Mouse (Mus musculus) brain, embryonic 18.5 days (tissue): Measurements from ENCODE around the gene Mrpl38.
"Not testable (repeated sequence)": the region's sequence is repeated elsewhere in the genome, so short reads cannot be mapped to it uniquely, and the experiment has no call there.

ENCODE experiments used
- DNase-seq: peaks from one replicate; pipeline ENCODE4 v3.0.0-alpha.2; 2012; ENCODE audit warnings: low read depth, low spot score

The Mrpl38 gene

DNA sequence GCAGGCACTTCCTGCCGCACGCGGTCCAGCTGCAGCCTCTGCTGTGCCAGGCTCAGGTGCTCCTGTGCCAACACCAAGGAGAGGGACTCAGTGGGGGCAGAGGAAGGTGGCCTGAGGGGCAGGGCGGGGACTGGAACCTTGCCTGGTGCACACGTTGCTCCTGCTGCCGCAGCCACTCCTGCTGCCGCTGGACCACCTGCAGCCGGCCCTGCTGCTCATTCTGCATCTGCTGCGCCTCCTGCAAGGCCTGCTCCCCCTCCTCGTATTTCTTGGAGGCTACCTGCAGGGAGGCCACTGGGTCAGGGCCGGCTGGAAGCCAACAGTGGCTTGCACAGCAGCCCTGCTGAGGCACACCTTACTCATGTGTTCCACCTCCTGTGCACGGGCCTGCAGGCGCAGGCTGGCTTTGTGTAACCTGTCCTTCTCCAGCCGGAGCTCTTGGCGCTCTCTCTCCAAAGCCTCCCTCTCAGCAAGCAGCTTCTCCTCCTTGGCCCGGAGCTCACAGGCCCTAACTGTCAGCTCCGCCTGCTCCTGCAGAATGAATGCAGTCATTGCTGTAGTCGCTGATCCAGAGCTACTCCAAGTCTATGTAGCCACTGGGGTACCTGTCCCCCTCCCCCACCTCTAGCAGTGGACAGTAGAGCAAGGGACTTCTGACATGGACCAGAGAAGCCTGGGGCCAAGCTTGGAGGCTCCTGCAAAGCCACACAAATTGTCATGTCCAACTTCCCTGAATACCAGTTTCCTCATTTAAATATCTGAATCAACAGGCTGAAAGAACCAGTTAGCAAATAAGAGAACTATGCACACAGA, 7.0 kb upstream of the Mrpl38 start:
- DNase-seq, result no peak

DNA sequence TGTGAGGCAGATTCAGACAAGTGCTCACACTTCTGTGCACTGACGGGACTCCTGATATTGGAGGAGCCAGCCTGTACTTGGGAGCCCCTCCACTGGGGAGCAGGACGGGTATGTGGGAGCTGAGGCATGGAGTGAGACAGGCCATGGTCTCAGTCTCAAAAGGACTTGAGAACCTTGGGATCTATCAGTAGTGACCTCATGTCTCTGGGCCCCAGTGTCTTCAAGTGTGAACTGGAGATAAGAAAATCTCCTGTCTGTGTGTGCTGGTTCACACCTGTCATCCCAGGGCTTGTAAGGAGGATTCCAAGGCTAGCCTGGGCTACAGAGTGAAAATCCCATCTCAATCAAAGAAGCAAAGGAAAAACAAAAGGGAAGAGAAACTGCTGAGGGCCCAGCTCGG, 4.8 kb upstream of the Mrpl38 start:
- no peak for DNase-seq

DNA sequence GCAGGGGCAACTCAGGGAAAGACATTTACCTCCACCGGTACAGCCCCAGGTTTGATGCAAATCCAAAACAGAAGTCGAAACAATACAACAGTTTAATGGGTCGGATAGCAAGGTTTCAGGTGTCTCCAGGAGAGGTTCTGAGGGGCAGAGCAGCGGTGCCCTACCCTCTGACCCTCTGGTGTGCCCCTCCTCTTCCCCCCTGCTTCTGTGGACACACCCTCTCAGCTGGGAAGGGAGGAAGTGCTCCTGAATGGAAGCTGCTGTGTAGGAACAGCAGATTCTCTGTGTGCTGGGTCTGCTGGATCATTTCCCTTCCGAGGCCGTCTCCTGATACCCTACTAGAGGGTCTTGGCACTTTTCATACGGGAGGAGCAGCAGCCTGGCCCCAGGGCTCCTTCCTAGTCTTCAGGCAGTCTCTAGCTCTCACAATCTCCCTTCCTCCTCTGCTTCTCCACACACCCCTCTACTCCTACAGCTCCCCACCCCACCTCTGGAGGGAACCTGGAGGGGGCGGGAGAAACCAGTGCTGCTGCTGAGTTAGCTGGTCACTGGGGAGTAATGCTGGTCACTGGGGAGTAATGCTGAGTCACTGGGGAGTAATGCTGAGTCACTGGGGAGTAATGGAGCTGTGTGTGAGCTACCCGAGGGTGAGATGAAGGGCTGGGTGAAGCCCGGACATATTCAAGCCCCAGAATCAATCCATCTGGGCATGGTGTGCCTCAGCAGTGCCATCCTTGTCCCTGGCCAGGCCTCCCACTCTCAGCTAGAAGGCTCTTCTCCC, 3.7 kb upstream of the Mrpl38 start:
- no peak for DNase-seq

DNA sequence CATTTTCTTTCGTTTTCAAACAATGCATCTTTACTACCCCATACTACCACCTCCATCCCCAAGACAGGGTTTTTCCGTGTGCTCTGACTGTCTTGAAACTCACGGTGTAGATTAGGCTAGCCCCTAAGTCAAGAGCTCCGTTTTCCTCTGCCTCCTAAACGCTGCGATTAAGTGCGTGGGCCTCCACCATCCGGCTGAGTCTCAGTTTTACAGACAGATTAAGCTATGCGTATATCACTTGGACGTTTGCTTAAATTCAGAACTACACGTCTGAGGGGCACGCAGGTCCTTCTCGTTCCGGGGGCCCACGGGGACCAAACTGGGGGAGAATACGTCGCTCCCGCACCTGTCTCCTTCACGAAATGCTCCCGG, 586 bp downstream of the Mrpl38 start:
- DNase-seq, result no peak

DNA sequence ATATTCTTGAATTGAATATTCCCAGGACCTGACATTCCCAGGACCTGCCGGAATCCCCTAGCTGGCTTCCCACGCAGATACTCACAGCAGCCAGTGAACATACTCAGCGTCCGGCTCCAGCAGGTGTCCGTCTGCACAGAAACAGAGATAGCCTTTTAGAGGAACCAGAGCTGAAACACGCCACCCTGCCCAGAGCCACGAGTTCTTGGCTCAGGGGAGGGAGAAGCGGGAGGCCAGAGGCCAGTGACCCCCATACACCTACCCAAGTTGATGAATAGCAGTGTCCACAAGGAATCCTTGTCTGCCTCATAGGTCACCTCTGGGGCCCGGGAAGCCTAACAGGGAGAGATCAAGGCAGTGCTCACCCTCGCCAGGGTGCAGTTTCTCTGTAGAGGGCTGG, 4.5 kb downstream of the Mrpl38 start:
- no peak for DNase-seq

DNA sequence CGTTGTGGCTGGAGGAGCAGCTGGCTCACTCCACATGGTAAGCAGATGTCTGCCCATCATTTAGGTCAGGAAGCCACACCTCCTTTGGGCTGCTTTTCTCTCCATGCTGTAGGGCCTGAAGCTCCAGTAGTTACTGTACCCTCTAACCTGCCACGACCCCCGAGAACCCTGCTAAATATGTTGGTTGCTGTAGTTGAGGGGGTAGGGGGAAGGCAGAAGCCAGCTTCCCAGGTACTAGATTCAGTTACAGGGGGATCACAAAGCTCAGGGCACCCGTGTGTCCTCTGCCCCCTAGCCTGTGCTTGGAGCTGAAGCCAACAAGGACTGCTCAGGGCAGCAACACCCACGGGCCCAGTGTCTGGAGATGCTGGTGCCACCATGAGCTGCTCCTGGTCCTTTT, 5.2 kb downstream of the Mrpl38 start:
- no peak for DNase-seq

DNA sequence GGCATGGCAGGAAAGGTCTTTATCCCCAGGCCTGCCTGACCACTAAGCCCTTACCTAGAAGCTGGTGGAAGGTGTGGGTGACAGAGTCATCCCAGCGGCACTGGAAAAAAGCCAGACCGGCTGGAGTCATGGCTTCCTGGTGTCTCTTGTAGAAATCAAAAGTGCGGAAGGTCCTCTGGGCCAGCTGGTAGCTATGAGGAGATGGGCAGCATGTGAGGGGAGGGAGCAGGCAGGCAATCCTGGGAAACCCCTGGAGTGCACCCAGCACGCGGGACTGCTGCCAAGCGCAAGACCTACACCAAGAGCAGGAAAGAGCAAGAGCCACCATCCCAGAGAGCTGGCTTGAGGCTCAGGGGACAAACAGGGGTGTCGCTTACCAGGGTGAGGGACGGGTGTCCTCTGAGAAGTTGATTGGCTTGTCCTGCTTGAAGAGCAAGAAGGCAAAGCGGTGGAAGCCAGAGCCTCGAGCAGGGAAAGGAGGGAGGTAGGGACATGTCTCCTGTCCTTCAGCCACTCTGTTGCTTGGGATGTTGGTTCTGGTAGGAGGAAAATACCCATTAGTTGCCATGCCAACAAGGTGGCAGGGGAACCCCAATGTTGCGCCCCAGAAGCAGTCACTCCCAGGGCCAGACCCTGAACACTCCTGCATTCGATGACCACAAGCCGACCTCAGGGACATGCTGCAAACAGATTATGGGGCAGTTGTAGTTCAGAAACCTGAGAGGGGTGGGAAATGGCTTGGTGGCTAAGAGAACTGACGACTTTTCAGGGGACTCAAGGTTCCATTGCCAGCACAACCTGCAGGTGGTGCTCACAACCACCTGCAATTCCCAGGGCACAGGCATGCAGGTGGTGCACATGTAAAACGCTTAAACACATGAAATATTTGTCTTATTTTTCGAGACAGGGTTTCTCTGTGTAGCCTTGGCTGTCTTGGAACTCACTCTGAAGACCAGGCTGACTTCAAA, 6.0 kb downstream of the Mrpl38 start:
- no peak for DNase-seq

DNA sequence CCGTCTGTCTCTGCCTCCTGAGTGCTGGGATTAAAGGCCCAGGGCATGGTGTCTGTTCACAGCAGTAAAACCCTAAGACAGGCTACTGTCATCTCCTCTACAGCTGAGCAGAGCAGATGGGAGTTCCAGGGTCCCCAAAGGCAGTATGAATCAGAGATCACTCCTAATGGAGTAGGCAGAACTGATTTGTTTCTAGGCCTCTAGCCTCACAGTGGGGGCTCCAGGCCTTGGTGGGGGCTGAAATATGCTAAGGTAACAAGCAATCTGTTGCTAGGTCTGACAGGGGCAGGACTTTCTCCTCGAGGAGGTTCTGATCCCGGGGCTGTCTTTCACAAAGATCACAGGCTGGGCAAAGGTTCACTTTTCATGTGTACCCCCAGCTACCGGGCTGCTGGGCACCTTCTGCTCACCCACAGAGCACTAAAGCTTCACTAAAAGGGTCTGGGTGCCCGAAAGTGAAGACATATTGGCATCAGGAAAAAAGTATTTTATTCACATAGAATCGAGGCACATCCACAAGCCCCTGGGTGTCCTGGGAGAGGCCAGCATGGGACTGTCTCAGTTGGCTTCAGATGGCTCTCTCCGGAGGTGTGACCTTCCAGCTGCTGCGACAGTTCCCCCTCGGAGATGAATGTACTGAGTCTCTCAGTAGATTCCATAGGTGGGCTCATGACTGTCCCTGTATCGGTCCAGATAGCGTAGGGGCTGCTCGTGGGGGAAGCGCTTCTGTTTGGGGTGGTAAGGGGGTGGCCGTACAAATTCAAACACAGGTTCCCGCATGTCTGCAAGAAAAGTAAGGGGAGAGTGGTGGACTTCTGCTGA, 7.1 kb downstream of the Mrpl38 start:
- DNase-seq, result no peak

DNA sequence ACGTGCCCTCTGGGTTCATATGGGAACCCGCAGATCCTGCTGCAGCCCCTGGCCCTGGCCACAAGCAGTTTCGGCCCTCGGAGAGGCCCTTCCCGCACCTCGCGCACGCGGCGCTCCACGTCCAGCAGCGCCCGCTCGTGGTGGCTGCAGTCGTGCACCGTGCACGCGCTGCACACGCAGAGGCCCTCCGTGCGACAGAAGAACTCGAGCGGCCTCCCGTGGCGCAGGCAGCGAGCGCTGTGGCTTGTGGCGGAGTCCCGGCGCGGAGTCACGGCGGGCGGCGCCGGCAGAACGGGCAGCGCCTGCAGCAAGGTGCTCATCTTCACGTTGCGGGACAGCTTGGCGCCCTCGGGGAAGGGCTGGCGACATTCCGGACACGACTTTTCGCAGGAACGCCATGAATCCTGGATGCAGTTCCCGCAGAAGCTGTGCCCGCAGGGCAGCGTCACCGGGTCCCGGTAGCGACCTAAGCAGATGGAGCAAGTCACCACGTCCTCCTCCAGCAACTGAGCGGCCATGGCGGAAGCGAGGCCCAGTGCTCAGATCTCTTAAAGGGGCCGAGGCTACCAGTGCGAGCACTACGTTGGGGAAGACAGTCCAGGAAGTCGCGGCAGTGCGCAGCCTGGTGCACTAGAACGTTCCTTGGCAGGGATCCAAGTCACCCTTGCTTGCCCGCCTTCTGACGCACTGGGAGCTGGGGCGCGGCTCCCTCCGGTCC, 8.0 kb downstream of the Mrpl38 start, which contains the start of gene Trim65:
Gene Trim65 (minus strand): TSS at position 641 of the 718 bp plus-strand sequence.
- peak; percentile 78 for DNase-seq

DNA sequence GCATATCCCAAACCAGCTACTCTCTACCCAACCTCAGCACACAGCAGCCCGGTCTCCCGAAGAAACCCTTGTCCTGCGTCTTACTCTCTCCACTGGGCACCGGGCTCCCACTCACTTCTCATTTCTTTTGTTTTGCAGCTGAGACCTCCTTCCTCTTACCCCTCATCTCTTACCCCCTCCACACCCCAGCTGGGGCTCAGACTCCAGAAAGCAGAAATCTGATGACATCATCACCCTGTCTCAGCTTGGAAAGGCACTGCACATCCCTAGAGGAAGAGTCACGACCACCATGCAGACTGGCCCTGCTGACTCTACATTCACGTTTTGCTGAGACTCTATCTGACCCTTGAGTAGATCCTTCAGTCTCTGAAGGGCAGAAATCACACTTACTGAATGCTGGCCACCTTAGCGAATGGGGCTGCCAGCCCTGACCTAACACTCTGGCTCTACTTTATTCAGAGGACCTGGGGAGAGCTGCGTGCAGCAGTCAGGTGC, 8.6 kb downstream of the Mrpl38 start:
- no peak for DNase-seq

DNA sequence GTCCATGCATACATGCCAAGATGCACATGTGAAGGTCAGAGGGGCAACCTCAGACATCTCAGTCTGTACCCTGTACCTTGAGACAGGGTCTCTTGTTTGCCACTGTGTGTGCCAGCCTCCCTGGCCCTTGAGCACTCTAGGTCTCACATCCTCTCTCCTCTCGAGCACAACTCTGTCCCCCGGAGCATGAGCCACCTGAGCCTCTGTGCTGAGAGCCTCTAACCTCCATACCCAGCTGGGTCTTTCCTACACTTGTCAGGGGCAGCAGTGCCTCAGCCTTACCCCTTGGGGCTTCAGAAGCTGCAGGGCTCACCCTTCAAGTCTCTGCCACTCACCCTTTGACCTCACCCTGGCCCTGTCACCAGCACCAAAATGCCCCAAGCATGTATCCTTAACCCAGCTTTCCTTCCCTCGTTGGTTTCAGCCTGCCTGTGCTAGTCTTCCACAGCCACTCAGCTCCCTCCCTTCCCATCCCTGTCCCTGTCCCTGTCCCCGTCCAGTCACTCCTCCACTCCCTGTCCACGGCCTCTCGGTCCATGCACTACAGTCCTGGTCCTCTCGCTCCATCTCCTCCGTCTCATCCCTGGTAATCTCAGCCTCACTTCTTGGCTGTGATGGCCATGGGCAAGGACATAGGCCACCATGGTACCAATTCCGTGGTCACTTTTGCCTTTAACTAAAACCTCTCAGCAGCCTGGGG, 9.4 kb downstream of the Mrpl38 start:
- no peak for DNase-seq

DNA sequence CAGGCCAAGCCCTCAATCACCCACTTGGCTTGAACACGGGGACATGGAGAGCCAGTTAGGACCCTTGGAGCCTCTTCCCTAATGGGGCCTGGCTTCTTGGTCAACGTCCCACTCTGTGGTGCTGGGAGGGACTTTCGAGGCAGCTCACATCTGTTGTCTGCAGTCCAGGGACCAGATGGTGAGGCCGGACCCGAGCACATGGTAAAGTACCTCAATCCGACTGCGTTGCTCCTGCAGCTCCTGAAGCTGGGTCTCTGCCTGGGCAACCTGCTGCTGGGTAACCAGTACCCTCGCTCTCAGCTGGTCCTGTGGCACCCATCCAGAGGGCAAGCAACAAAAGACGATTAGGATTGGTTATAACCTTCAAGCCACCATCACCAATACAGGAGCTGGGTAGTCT, 10.7 kb downstream of the Mrpl38 start:
- DNase-seq, result no peak

DNA sequence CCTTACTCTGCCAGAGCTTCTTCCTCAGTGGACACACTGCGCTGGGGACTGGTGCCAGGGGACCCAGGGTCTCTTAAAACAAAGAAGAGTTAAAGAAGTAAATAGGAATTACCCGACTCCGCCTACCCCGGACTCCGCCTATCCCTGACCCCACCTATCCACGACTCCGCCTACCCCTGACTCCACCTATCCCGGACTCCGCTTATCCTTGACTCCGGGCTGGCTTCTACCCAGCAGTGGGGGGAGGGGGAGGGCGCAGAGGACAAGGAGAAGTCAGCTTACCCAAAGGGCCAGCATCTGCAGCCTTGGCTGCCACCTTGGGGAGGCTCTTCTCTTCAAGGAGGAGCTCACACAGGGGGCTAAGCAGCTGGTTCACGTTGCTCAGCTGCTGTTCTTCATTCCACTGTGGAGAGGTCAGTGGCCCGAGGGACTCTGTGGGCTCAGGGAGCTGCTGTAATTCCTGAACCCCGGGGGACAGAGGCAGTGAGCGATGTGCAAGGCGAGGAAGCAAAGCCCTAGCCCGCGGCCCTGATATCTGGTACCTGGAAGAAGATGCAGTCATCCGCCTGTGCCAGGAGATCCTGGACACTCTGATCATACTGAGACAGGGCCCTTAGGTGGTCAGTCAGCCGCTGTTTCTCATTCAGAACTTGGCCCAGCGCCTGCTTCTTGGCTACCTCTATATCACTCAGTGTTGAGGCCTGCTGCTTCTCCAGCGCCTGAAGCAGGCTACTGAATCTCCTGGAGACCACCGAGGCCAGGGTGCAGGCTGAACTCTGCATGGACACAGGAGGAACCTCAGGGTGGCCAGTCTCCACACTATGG, 11.3 kb downstream of the Mrpl38 start, which contains the start of gene Trim47:
Gene Trim47 (minus strand): TSS at position 55 of the 825 bp plus-strand sequence.
- DNase-seq, result no peak

DNA sequence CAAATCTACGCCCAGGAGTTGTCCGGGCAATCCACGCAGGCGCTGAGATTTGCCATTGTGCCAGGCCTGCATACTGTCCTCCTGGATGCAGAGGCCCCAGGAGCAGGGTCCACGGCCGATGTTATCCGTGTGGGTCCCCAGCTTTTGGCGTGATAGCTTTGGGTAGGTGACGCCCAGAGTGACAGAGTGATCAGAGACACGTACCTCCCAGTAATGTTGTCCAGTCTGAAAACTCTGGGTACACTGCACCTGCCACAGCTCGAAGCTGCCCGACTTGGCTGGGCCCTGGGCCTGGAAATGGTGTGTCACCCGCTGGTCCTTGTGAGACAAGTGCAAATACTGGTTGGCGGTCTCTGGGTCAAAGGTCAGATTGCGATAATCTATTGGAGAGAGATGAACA, 12.4 kb downstream of the Mrpl38 start:
- DNase-seq, result no peak

DNA sequence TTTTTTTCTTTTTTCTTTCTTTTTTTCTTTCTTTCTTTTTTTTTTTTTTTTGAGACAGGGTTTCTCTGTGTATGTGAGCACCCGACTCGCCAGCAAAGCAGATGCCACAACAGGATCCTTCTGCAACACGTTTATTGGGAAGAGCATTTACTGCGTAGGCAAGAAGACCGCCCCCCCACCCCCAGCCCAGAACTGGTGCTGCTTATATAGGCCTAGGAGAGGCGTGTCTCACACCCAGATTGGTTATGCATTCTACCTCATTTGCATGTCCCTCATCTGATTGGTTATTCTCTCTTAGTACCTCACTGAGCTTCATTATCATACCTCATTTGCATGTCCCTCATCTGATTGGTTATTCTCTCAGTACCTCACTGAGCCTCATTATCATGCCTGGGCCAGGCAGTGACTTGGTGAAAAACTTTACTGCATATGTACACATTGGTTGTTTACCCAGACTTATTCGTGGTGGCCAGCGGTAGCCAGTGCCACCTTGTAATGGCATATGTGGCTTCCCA, 16.9 kb downstream of the Mrpl38 start:
- not testable (repeated sequence) for DNase-seq

DNA sequence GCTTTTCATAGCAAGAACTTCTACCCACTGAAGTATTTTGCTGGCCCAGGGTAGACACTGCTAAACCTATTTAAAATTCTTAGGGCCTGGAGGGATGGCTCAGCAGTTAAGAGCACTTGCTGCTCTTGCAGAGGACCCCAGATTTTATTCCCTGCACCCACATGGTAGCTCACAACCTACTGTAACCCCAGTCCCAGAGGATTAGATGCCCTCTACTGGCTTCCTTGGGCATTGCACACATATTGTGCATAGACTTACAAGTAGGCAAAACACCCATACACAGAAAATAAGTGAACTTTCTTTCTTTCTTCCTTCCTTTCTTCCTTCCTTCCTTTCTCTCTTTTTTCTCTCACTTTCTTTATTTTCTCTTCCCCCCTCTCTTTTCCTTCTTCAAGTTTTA, 20.8 kb downstream of the Mrpl38 start:
- no peak for DNase-seq

DNA sequence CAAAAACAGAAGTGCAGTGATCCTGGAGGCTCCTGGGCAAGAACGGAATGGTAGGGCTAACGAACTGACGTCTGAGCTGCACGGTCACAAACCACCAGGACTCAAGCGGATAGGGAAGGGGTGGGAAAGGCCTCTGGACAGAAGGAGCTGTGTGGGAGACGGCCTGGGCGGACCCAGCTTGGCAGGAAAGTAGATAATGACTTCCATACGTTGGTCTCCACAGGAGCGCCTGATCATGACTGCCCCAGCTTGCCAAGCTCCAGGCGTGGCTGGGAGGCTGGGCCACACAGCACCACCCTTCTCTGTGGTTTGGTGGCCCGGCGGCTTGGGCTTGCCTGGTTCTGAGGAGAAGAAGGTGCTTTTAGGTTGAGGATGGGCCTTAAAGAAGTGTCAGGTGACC, 21.4 kb downstream of the Mrpl38 start:
- no peak for DNase-seq

DNA sequence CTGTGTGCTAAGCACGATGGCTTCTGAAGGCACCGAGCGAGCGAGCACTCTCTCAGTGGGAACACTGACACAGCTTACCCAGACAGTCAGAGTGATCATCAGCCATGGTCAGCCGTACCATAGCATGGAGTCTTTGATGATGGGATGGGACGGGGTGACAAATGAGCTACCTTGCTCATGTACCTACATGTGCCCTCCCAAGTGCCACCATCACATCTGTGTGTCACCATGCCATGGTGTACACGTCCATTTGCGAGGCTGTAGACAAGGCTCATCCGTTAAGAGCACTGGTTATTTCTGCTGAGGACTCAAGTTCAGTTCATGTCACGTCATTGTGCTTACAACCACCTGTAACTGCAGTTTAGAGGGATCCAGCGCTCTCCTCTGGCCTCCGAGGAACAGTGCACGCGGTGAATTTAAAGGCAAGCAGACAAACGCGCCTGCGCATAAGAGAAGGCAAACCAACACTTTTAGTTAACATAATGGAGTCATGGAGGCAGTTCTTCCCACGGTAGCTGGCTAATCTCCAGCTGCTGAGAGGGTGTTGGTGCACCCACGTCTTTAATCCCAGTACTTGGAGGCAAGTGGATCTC, 27.0 kb downstream of the Mrpl38 start:
- DNase-seq, result no peak
